Mouse (Mus musculus) WW6 (cell line): ENCODE results near the gene Glrx.
"Not testable (repeated sequence)": the region's sequence is repeated elsewhere in the genome, so short reads cannot be mapped to it uniquely, and the experiment has no call there.

Source experiments
- DNase-seq: peaks from one replicate; pipeline ENCODE4 v3.0.0-alpha.2; 2013; ENCODE audit warnings: low read depth, low spot score

Gene Glrx

DNA sequence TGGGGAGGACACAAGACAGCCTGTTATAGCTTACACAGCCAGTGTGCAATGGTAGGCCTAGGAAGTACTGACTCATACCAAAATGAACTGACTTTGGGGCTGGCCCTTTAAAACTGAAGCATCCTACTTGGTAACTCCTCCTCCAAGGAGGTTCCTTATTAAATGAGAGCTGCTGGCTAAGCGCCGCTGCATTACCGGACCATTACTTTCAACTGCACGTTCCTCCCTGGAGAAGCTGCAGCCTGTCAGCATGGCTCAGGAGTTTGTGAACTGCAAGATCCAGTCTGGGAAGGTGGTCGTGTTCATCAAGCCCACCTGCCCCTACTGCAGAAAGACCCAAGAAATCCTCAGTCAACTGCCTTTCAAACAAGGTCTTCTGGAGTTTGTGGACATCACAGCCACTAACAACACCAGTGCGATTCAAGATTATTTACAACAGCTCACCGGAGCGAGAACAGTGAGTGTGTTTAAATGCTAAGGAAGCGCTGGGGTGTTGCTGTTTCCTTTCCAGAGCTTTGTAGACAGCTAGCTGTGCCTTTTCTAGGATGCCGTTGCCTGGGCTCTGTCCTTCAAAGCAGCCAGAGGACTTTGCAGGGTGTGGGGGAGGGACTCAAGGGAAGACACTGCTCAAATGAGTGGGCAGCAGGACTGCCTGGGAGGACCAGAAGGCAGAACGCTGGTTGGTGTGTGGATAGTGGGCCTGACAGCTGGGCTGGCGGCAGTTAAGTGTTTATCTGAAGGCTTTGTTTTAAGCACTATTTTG is at the start of gene Glrx:
Gene Glrx (plus strand): TSS at position 150 of the 763 bp plus-strand sequence.
- no peak for DNase-seq

DNA sequence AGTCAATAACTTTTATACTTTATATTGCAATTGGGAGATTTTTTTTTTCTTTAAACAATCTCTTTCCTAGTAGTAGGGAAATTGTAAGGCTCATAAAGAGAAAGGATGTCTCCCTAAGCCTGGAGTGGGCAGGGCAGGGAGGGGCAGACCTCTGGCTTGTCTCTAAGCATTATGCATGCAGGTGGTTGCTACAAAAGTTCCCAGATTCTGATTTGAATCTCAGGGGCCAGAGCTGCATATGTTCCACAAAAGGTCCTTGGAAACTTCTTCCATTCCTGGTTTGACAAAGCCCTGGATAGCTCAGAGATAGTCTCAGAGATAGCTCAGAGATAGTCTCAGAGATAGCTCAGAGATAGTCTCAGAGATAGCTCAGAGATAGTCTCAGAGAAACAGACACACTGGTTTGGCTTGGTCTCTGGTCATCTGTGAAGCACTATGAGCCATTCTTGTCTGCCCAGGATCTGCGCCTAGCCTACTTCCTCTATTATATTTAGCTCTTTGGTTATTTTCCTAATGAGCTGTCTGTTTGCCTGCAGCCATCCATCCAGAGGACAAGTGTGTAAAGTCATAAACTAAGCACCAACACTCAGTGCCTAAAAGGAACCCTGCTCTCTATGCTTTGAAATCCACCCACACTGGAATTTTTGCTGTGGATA is 49.0 kb upstream of the Glrx start:
- no peak for DNase-seq

GRCm38 (mm10) chr13:75793863-75794629 is 45.6 kb upstream of the Glrx start:
- DNase-seq: no peak

DNA sequence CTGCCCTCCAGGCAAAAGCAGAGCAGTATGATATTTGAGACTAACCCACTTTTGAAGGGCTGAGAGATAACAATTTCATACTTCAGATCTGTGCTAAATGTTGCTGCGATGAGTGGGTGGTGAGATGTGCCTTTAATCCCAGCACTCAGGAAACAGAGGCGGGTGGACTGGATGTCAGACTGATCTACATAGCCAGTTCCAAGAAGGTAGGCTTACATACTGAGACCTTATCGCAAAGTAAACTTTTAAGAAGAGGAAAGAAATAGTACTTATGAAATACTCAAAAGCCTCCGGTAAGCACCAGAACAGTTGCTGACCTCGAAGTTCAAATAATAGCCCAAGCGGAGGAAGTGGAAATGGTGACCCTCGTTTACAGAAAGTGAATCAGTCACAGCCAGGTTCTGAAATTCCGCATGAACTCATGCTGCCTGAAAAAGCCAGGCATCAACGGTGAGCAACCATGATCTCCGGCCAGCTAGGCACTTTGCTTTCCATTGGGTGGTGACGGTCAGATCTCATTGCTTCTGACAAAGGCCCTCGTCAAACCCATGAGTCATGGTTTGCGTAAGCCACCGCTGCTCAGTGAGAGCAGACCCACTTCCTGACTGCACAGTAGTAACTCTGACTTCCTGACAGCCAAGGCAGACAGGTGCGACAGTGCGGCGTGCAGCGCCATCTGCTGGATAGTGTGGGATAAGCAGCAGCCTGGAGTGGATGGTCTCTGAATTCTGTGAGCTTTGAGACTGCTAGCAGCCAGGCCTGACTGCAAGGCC is 42.1 kb upstream of the Glrx start:
- peak; percentile 72 for DNase-seq

DNA sequence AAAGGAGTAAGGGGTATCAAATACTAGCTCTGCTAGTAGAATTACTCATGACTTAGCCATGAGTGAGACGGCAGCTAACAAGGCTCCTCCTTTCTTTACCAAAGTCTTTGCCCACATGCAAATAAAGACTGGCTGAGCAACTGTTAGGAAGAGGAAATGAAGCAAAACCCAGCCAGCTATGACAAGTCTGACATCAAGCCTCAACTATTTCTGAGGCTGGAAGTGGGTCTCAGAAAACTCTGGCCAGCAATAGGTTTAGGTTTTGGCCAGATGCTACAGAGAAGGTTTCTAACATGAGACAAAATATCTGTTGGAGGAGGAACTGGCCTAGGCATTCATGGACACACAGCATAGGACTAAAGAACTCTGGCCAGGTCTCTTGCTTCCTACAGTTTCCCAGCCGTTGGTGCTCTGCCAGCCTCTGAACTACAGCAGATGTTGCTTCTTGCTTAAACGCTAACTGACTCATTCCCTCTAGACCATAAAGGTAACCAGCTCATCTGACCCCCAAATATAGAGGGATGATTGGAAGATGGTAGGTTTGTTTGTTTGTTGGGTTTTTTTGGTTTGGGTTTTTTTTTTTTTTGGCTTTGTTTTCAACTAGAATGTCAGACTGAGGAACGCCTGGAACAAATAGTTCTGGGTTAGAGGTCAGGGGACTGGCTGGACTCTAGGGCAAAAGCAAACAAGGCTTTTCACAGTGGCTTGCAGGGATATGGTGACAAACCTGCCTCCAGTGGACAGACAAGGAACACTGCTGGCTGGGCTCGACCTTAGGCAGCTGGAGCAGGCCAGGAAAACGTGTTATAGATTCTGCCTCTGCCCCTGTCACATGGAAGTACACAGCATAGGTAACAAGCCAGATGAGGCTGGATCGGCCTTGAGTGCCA is 41.0 kb upstream of the Glrx start:
- no peak for DNase-seq

- DNase-seq: no peak
Observed at GRCm38 (mm10) chr13:75799421-75799820, 40.2 kb upstream of the Glrx start.

- no peak for DNase-seq
Observed at GRCm38 (mm10) chr13:75807969-75808368, 31.7 kb upstream of the Glrx start.

DNA sequence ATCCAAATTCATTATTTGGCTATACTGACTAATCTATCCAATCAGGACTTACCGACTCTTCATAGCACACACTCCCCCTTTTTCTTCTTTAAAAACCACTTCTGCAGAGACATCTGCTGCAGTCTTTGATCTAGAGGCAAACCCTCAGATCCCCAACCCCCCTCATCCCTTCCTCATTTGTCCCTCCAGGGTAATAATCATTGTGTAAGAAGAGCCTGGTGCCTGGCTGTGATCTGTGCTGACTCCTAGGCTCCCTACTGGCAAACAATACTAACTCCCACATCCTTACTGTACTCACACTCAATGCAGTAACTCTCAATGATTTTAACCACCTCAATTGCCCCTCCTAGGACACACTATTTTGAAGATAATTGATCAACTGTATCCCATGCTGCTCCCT is 29.7 kb upstream of the Glrx start:
- no peak for DNase-seq

- DNase-seq: no peak
Observed at GRCm38 (mm10) chr13:75817183-75817582, 22.5 kb upstream of the Glrx start.

DNA sequence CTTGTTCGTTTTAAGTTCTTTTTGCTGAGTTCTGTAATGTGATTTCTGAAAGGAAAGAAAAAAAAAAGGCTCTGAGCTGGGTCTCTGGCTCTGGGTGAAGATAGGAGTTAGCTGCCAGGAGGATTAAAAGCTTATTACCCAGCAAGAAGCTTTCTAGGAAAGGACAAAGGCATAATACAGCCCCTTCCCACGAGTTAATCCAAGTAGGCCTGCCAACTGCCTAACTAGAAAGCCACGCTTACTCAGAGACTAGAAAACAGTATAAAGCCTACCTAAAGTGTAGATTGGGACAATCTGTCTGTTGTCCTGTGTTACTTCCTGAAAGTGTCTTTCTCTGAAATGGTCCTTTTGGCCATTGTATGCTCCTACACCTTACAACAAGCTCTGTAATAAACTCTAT is 21.2 kb upstream of the Glrx start:
- no peak for DNase-seq

- no peak for DNase-seq
Observed at GRCm38 (mm10) chr13:75818945-75819706, 20.5 kb upstream of the Glrx start.

DNA sequence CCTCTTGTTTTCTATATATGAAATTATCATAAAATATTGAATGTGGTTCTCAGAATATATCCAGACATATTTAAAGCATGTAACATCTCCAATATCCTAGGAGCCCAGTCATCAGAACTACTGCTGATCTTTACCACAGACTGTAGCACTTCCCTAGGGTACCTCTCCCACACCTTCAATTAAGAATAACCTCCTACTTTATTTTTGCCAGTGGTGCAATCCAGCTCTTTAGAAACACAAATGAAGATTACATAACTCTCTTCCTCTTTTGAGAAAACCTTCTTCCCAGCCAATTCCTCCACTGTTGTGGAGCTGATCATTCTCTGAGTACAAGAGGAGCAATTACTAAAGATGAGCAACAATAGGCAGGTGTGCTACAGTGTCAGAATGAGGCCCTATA is 19.8 kb upstream of the Glrx start:
- DNase-seq: no peak

- DNase-seq: not testable (repeated sequence)
Observed at GRCm38 (mm10) chr13:75822366-75822765, 17.3 kb upstream of the Glrx start.

- no peak for DNase-seq
Observed at GRCm38 (mm10) chr13:75823201-75823600, 16.5 kb upstream of the Glrx start.

GRCm38 (mm10) chr13:75824611-75825319 is 14.9 kb upstream of the Glrx start:
- no peak for DNase-seq

DNA sequence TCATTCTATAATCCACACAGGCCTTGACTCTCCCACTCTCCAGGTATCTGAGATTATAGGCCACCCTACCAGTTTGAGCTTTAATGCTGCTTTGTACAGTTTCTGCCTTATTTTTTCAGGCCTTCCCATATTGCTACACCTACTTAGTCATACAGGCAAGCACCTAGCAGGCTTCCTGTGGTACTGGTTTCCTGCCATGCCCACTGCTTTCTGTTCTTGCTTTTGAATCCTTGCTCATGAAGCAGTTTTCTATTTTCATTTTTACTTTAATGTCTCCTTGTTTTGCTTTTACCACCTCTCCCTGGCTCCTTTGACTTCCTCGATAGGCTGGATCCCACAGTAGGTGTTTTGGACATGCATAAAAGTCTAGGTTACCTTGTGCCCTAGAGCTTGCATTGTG is 14.3 kb upstream of the Glrx start:
- no peak for DNase-seq

GRCm38 (mm10) chr13:75830708-75831107 is 9.0 kb upstream of the Glrx start:
- DNase-seq: no peak

- no peak for DNase-seq
Observed at GRCm38 (mm10) chr13:75831710-75832109, 8.0 kb upstream of the Glrx start.

- DNase-seq: no peak
Observed at GRCm38 (mm10) chr13:75832697-75833096, 7.0 kb upstream of the Glrx start.
